Mouse (Mus musculus) intestine, embryonic 14.5 days (tissue): ENCODE measurements around the gene Tbxas1. TPM values are rescaled to one million over a fixed set of nuclear protein-coding genes. Genes with fewer than 3 reads are reported as not detected.

Experiments used
- ATAC-seq: fragments of 200-750 bp; cut with Nextera tagmentation; replicated peaks from 2 replicates; pipeline ENCODE4 v1.8.0; 2017; ENCODE audit warnings: low read depth, moderate number of reproducible peaks, moderate TSS enrichment, moderate library complexity; ENCODE audit not compliant: low FRiP score, low TSS enrichment
- DNase-seq: peaks from one replicate; pipeline ENCODE4 v3.0.0-alpha.2; 2018; ENCODE audit warnings: low spot score
- H3K27ac ChIP-seq: fragments of 300-500 bp; sonication (generic); 2 replicates; pipeline ENCODE4 v1.5.1; 2014; ENCODE audit warnings: low read depth, mild to moderate bottlenecking, control low read depth
- H3K27me3 ChIP-seq: fragments of 300-500 bp; sonication (generic); replicated peaks from 2 replicates; pipeline ENCODE4 v1.6.1; 2014; ENCODE audit warnings: low read length, control low read depth; ENCODE audit not compliant: control insufficient read depth, insufficient read depth
- H3K36me3 ChIP-seq: fragments of 300-500 bp; sonication (generic); 2 replicates; pipeline ENCODE4 v1.6.1; 2014; ENCODE audit warnings: low read length, control low read depth; ENCODE audit not compliant: control insufficient read depth, insufficient read depth
- H3K4me1 ChIP-seq: fragments of 300-500 bp; sonication (generic); replicated peaks from 2 replicates; pipeline ENCODE4 v1.6.1; 2014; ENCODE audit warnings: low read length, control low read depth, mixed read lengths; ENCODE audit not compliant: control insufficient read depth, insufficient read depth
- H3K4me2 ChIP-seq: fragments of 300-500 bp; sonication (generic); 2 replicates; pipeline ENCODE4 v1.6.1; 2014; ENCODE audit warnings: low read length
- H3K4me3 ChIP-seq: fragments of 300-500 bp; sonication (generic); 2 replicates; pipeline ENCODE4 v1.5.1; 2014; ENCODE audit warnings: low read depth, low read length, control low read depth, mixed read lengths
- H3K9ac ChIP-seq: fragments of 300-500 bp; sonication (generic); 2 replicates; pipeline ENCODE4 v1.6.1; 2014; ENCODE audit warnings: mild to moderate bottlenecking, low read length
- H3K9me3 ChIP-seq: fragments of 300-500 bp; sonication (generic); 2 replicates; pipeline ENCODE4 v1.6.1; 2016; ENCODE audit warnings: low read length, control low read depth; ENCODE audit not compliant: control insufficient read depth
- WGBS: fragments of 180-500 bp; shearing (Covaris S2); extraction: QIAGEN DNeasy Blood & Tissue Kit; methylation state at CpG from one replicate; pipeline ENCODE4 v1.1.7; 2014; 5-methylcytosine and 5-hydroxymethylcytosine counted together
- polyA plus RNA-seq: library from polyadenylated mRNA; unstranded; fragments of >200 nt; fragmentation: Nextera tagmentation; extraction: Ambion mirVana; gene quantifications from 2 replicates; pipeline ENCODE4 v1.2.1, GENCODE M21; 2014

Tbxas1 gene
- polyA plus RNA-seq, 1 experiment from 2014 or later, result 2.1 TPM

GRCm38 (mm10) chr6:38956641-38957040, 81.4 kb downstream of the Tbxas1 start:
- Histone ChIP-seq H3K27ac (no peak overlapping the region), H3K4me3 (no peak overlapping the region), H3K4me2 (no peak overlapping the region), H3K9ac (no peak overlapping the region), H3K9me3 (no peaks in the 10 kb centered on the region), H3K36me3 (no peaks in the 10 kb centered on the region), H3K4me1 (peaks cover 4% of the 10 kb centered on the region; the same call in 1 of the 2 replicates), H3K27me3 (no peaks in the 10 kb centered on the region)
- DNase-seq, result no peak
- no peak for ATAC-seq
- 73% methylated on average over 2 of the region's 2 CpGs for WGBS

GRCm38 (mm10) chr6:38957246-38957645, 82.0 kb downstream of the Tbxas1 start:
- H3K4me3 ChIP-seq, result no peak overlapping the region
- WGBS, result 84% methylated on average over 5 of the region's 5 CpGs
- H3K4me1 ChIP-seq, result peaks cover 4% of the 10 kb centered on the region; the same call in 1 of the 2 replicates
- no peak overlapping the region for H3K27ac ChIP-seq
- ATAC-seq, result no peak
- H3K27me3 ChIP-seq, result no peaks in the 10 kb centered on the region
- no peaks in the 10 kb centered on the region for H3K36me3 ChIP-seq
- H3K9me3 ChIP-seq, result no peaks in the 10 kb centered on the region
- no peak for DNase-seq
- no peak overlapping the region for H3K9ac ChIP-seq
- H3K4me2 ChIP-seq, result no peak overlapping the region

DNA sequence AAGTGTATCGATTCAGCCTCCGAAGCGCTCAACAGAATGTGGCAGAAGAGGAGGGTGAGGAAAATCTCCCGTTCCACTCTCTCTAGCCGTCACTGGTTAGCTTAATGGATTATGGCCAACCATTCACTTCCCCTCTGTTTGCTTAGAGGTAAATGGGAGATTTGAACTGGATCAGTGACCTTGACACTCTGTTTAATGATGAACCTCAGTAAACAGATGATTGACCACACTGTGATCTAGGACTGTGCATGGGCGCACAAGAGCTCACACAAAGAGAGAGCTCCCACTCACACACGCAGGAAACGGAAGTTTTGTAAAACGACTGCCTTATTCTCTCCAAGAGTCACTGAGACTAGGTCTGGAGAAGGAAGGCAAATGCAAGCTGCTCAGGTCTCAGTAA, 84.3 kb downstream of the Tbxas1 start:
- DNase-seq (no peak), ATAC-seq (no peak)
- H3K27ac ChIP-seq, result no peak overlapping the region
- H3K4me1 ChIP-seq, result peaks cover 4% of the 10 kb centered on the region; the same call in 1 of the 2 replicates
- H3K27me3 ChIP-seq, result no peaks in the 10 kb centered on the region
- H3K9me3 ChIP-seq, result no peaks in the 10 kb centered on the region
- no peak overlapping the region for H3K4me2 ChIP-seq
- H3K36me3 ChIP-seq, result no peaks in the 10 kb centered on the region
- 69% methylated on average over 9 of the region's 9 CpGs for WGBS
- H3K4me3 ChIP-seq, result no peak overlapping the region
- H3K9ac ChIP-seq, result no peak overlapping the region

- H3K36me3 ChIP-seq, result no peaks in the 10 kb centered on the region
- H3K27me3 ChIP-seq, result no peaks in the 10 kb centered on the region
- H3K27ac ChIP-seq, result no peak overlapping the region
- DNase-seq, result no peak
- no peak overlapping the region for H3K4me3 ChIP-seq
- WGBS, result 84% methylated on average over 3 of the region's 3 CpGs
- H3K9ac ChIP-seq, result no peak overlapping the region
- no peak overlapping the region for H3K4me2 ChIP-seq
- peaks cover 4% of the 10 kb centered on the region; the same call in 1 of the 2 replicates for H3K4me1 ChIP-seq
- no peak for ATAC-seq
- no peaks in the 10 kb centered on the region for H3K9me3 ChIP-seq
Measured at GRCm38 (mm10) chr6:38960367-38960766, 85.2 kb downstream of the Tbxas1 start.

- Histone ChIP-seq H3K4me2 (no peak overlapping the region), H3K27me3 (no peaks in the 10 kb centered on the region), H3K4me3 (no peak overlapping the region), H3K36me3 (no peaks in the 10 kb centered on the region), H3K27ac (no peak overlapping the region), H3K9ac (no peak overlapping the region), H3K4me1 (peaks cover 4% of the 10 kb centered on the region; the same call in 1 of the 2 replicates), H3K9me3 (no peaks in the 10 kb centered on the region)
- DNase-seq (no peak), ATAC-seq (no peak)
- WGBS, result 71% methylated on average over 12 of the region's 12 CpGs
Measured at GRCm38 (mm10) chr6:38960791-38961426, 85.7 kb downstream of the Tbxas1 start.

DNA sequence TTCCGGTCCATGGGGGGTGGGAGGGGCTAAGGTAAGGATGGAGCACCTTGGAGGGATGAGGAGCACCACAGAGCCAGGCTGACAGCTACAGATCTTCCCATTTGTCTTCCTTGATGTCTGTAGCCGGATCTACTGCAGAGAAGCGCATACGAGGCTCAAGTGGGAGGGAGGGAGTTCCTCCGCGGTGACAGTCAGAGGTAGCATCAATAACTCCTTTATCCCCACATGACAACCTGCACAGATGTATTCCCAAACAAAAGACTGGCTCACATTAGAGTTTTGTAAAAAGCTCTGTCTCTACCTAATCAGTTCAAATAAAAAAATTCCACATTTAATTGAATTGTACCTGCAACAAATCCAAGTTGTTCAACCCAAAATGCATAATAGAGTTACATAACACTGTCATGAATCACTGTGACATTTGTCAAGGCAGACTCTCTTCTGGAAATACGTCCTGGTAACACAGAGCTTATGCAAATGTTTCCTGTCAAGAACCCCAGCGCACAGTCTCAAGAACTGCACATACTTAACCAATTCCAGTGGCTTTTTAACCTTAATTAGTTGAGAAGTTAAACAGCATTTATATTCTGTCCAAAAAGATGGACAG, 86.3 kb downstream of the Tbxas1 start:
- Histone ChIP-seq H3K27ac (no peak overlapping the region), H3K4me2 (no peak overlapping the region), H3K4me3 (no peak overlapping the region), H3K9me3 (no peaks in the 10 kb centered on the region), H3K27me3 (no peaks in the 10 kb centered on the region), H3K9ac (no peak overlapping the region), H3K36me3 (no peaks in the 10 kb centered on the region), H3K4me1 (peaks cover 4% of the 10 kb centered on the region; the same call in 1 of the 2 replicates)
- no peak for DNase-seq
- WGBS, result 45% methylated on average over 8 of the region's 8 CpGs
- no peak for ATAC-seq

GRCm38 (mm10) chr6:38966839-38967238, 91.6 kb downstream of the Tbxas1 start:
- Histone ChIP-seq H3K27ac (no peak overlapping the region), H3K9ac (no peak overlapping the region), H3K27me3 (no peaks in the 10 kb centered on the region), H3K9me3 (no peaks in the 10 kb centered on the region), H3K36me3 (no peaks in the 10 kb centered on the region), H3K4me2 (no peak overlapping the region), H3K4me1 (no peaks in the 10 kb centered on the region), H3K4me3 (no peak overlapping the region)
- no peak for DNase-seq
- 88% methylated on average over 5 of the region's 5 CpGs for WGBS
- ATAC-seq, result no peak

GRCm38 (mm10) chr6:38967288-38967687, 92.1 kb downstream of the Tbxas1 start:
- no peaks in the 10 kb centered on the region for H3K36me3 ChIP-seq
- no peak overlapping the region for H3K4me3 ChIP-seq
- H3K4me1 ChIP-seq, result no peaks in the 10 kb centered on the region
- no peaks in the 10 kb centered on the region for H3K27me3 ChIP-seq
- H3K9ac ChIP-seq, result no peak overlapping the region
- 64% methylated on average over 6 of the region's 6 CpGs for WGBS
- H3K4me2 ChIP-seq, result no peak overlapping the region
- no peak for ATAC-seq
- no peak overlapping the region for H3K27ac ChIP-seq
- DNase-seq, result no peak
- H3K9me3 ChIP-seq, result no peaks in the 10 kb centered on the region

DNA sequence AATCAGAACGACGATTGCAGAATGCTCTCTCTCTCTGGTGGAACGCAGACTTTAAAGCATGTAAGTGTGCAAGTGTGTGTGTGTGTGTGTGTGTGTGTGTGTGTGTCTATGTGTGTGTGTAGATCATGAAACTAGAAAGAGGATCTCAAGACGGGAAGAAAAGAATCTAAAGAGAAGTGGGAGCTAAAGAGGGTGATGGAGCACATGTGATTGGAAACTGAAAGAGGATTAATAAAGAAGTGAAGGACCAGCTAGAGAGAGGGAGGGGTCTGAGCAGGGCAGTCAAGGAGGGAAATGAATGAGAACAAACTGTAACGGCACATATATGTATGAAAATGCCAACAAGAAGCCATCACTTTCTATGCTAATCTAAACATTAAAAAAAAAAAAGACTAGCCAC, 92.8 kb downstream of the Tbxas1 start:
- Histone ChIP-seq H3K4me2 (no peak overlapping the region), H3K4me3 (no peak overlapping the region), H3K4me1 (no peaks in the 10 kb centered on the region), H3K9ac (no peak overlapping the region), H3K9me3 (no peaks in the 10 kb centered on the region), H3K27me3 (no peaks in the 10 kb centered on the region), H3K27ac (no peak overlapping the region), H3K36me3 (no peaks in the 10 kb centered on the region)
- no peak for ATAC-seq
- no peak for DNase-seq
- 78% methylated on average over 5 of the region's 5 CpGs for WGBS
